Mouse (Mus musculus): ENCODE measurements around the gene Pck1. TPM values are rescaled to one million over a fixed set of nuclear protein-coding genes. Genes with fewer than 3 reads are reported as not detected.

Pck1 gene
- polyA plus RNA-seq, 1 experiment from 2014 or later: 2.0 TPM

GRCm38 (mm10) chr2:173168411-173168851 lies 15.6 kb downstream of the Pck1 start:
- Histone ChIP-seq H3K4me2 (ENCODE audit: low read depth, low read length) (no peak overlapping the region), H3K36me3 (ENCODE audit: control insufficient read depth, insufficient read depth, low read length) (no peaks in the 10 kb centered on the region), H3K9me3 (replicated peaks; ENCODE audit: control insufficient read depth, low read length) (no peaks in the 10 kb centered on the region), H3K27ac (ENCODE audit: low read length) (no peak overlapping the region), H3K27me3 (ENCODE audit: control insufficient read depth, insufficient read depth, low read length) (no peaks in the 10 kb centered on the region), H3K9ac (ENCODE audit: low read length) (no peak overlapping the region), H3K4me1 (ENCODE audit: control insufficient read depth, insufficient read depth, low read length) (peaks cover 23% of the 10 kb centered on the region), H3K4me3 (replicated peaks; ENCODE audit: low read length) (no peak overlapping the region)
- WGBS: 52% methylated on average over 5 of the region's 5 CpGs
- no peak for ATAC-seq (ENCODE audit: insufficient read depth, low FRiP score)

GRCm38 (mm10) chr2:173170081-173170480 lies 17.2 kb downstream of the Pck1 start:
- Histone ChIP-seq H3K4me2 (ENCODE audit: low read depth, low read length) (no peak overlapping the region), H3K27ac (ENCODE audit: low read length) (no peak overlapping the region), H3K4me1 (ENCODE audit: control insufficient read depth, insufficient read depth, low read length) (peaks cover 35% of the 10 kb centered on the region), H3K36me3 (ENCODE audit: control insufficient read depth, insufficient read depth, low read length) (no peaks in the 10 kb centered on the region), H3K9ac (ENCODE audit: low read length) (no peak overlapping the region), H3K9me3 (replicated peaks; ENCODE audit: control insufficient read depth, low read length) (no peaks in the 10 kb centered on the region), H3K4me3 (replicated peaks; ENCODE audit: low read length) (no peak overlapping the region), H3K27me3 (ENCODE audit: control insufficient read depth, insufficient read depth, low read length) (no peaks in the 10 kb centered on the region)
- ATAC-seq (ENCODE audit: insufficient read depth, low FRiP score): no peak
- 58% methylated on average over 2 of the region's 2 CpGs for WGBS

DNA sequence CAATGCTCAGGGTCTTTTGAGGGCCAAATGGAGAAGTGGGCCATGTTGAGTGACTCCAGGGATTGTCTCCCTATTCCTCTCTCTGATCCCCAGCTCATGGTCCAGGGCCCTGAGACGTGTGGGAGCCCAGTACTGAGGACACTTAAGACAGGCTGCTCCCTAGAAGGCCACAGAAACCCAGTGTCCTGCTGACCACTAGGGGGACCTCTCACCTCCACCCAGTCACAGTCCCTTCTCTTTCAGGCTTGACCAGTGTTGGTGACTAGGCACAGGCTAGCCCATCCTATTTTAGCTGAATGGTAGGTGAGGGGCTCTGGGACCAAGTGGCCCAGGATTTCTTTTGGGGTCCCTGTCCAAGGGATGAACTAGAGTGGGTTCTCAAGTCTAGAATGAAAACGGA lies 17.9 kb downstream of the Pck1 start:
- H3K36me3 ChIP-seq (ENCODE audit: control insufficient read depth, insufficient read depth, low read length): no peaks in the 10 kb centered on the region
- peaks cover 35% of the 10 kb centered on the region for H3K4me1 ChIP-seq (ENCODE audit: control insufficient read depth, insufficient read depth, low read length)
- no peak overlapping the region for H3K4me2 ChIP-seq (ENCODE audit: low read depth, low read length)
- no peaks in the 10 kb centered on the region for H3K9me3 ChIP-seq (replicated peaks; ENCODE audit: control insufficient read depth, low read length)
- WGBS: 72% methylated on average over 2 of the region's 2 CpGs
- H3K27ac ChIP-seq (ENCODE audit: low read length): no peak overlapping the region
- H3K9ac ChIP-seq (ENCODE audit: low read length): no peak overlapping the region
- no peak for ATAC-seq (ENCODE audit: insufficient read depth, low FRiP score)
- H3K4me3 ChIP-seq (replicated peaks; ENCODE audit: low read length): no peak overlapping the region
- H3K27me3 ChIP-seq (ENCODE audit: control insufficient read depth, insufficient read depth, low read length): no peaks in the 10 kb centered on the region

DNA sequence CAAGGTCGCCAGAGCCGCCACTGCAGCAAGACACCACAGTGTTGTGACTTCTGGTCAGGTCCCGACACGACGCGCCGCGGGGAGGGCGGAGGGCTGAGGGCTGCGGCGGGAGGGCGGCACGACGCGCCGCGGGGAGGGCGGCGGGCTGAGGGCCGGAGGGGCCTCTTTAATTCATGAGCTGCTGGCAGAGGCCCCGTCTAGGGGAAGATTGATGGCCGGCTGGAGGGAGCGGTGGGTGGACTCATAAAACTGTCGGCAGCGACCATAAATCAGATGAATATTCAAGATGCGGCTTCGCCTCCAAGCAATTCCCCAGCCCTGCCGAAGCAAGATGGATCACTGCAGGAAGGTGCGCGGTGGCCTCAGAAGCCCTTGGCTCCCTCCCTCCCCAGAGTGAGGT lies 18.6 kb downstream of the Pck1 start:
- peak overlapping the region; percentile 59 for H3K27ac ChIP-seq (ENCODE audit: low read length)
- H3K4me2 ChIP-seq (ENCODE audit: low read depth, low read length): peak overlapping the region; percentile 48
- H3K4me1 ChIP-seq (ENCODE audit: control insufficient read depth, insufficient read depth, low read length): peaks cover 35% of the 10 kb centered on the region
- under 1% methylated on average over 30 of the region's 30 CpGs for WGBS
- no peaks in the 10 kb centered on the region for H3K36me3 ChIP-seq (ENCODE audit: control insufficient read depth, insufficient read depth, low read length)
- no peaks in the 10 kb centered on the region for H3K27me3 ChIP-seq (ENCODE audit: control insufficient read depth, insufficient read depth, low read length)
- H3K9me3 ChIP-seq (replicated peaks; ENCODE audit: control insufficient read depth, low read length): no peaks in the 10 kb centered on the region
- H3K9ac ChIP-seq (ENCODE audit: low read length): peak overlapping the region; percentile 59
- H3K4me3 ChIP-seq (replicated peaks; ENCODE audit: low read length): peak overlapping the region; percentile 16
- ATAC-seq (ENCODE audit: insufficient read depth, low FRiP score): peak; percentile 56; the same call in 1 of the 2 replicates

GRCm38 (mm10) chr2:173171956-173172355 lies 19.1 kb downstream of the Pck1 start:
- no peaks in the 10 kb centered on the region for H3K27me3 ChIP-seq (ENCODE audit: control insufficient read depth, insufficient read depth, low read length)
- H3K36me3 ChIP-seq (ENCODE audit: control insufficient read depth, insufficient read depth, low read length): no peaks in the 10 kb centered on the region
- 55% methylated on average over 5 of the region's 5 CpGs for WGBS
- no peak overlapping the region for H3K4me3 ChIP-seq (replicated peaks; ENCODE audit: low read length)
- H3K4me2 ChIP-seq (ENCODE audit: low read depth, low read length): peak overlapping the region; percentile 48
- no peaks in the 10 kb centered on the region for H3K9me3 ChIP-seq (replicated peaks; ENCODE audit: control insufficient read depth, low read length)
- peaks cover 35% of the 10 kb centered on the region for H3K4me1 ChIP-seq (ENCODE audit: control insufficient read depth, insufficient read depth, low read length)
- no peak for ATAC-seq (ENCODE audit: insufficient read depth, low FRiP score)
- peak overlapping the region; percentile 59 for H3K27ac ChIP-seq (ENCODE audit: low read length)
- peak overlapping the region; percentile 59; the same call in 1 of the 2 replicates for H3K9ac ChIP-seq (ENCODE audit: low read length)

DNA sequence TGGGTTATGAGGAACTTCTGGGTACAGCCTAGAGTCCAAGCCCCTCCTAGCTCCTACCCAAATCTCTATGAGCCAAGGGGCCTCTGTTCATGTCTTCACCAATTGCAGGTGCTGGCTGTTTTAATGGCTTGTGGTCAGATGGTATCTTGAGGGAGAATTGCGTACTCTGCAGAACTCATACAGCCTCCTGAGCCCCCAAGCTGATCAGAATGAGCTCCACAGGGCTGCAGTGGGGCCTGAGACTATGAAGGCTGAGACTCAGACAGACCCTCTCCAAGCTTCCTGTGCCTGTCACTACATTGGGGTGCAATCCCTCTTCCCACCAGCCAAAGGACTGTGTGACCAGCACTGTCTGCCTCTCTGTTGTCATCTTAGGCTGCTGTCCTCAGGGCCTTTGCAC lies 19.5 kb downstream of the Pck1 start:
- 88% methylated on average over 1 of the region's 1 CpGs for WGBS
- H3K4me1 ChIP-seq (ENCODE audit: control insufficient read depth, insufficient read depth, low read length): peaks cover 35% of the 10 kb centered on the region

GRCm38 (mm10) chr2:173173008-173173407 lies 20.2 kb downstream of the Pck1 start:
- Histone ChIP-seq H3K4me3 (replicated peaks; ENCODE audit: low read length) (no peak overlapping the region), H3K9ac (ENCODE audit: low read length) (no peak overlapping the region), H3K4me2 (ENCODE audit: low read depth, low read length) (peak overlapping the region; percentile 52; the same call in 1 of the 2 replicates), H3K9me3 (replicated peaks; ENCODE audit: control insufficient read depth, low read length) (no peaks in the 10 kb centered on the region), H3K4me1 (ENCODE audit: control insufficient read depth, insufficient read depth, low read length) (peaks cover 35% of the 10 kb centered on the region), H3K36me3 (ENCODE audit: control insufficient read depth, insufficient read depth, low read length) (no peaks in the 10 kb centered on the region), H3K27ac (ENCODE audit: low read length) (peak overlapping the region; percentile 95), H3K27me3 (ENCODE audit: control insufficient read depth, insufficient read depth, low read length) (no peaks in the 10 kb centered on the region)
- ATAC-seq (ENCODE audit: insufficient read depth, low FRiP score): no peak
- 33% methylated on average over 2 of the region's 2 CpGs for WGBS

More for the DNA sequence above, 19.5 kb downstream of the Pck1 start:
- no peak for ATAC-seq (ENCODE audit: insufficient read depth, low FRiP score)
- no peak overlapping the region for H3K4me2 ChIP-seq (ENCODE audit: low read depth, low read length)
- no peak overlapping the region for H3K9ac ChIP-seq (ENCODE audit: low read length)
- H3K27ac ChIP-seq (ENCODE audit: low read length): peak overlapping the region; percentile 95
- H3K4me3 ChIP-seq (replicated peaks; ENCODE audit: low read length): no peak overlapping the region
- no peaks in the 10 kb centered on the region for H3K27me3 ChIP-seq (ENCODE audit: control insufficient read depth, insufficient read depth, low read length)
- H3K9me3 ChIP-seq (replicated peaks; ENCODE audit: control insufficient read depth, low read length): no peaks in the 10 kb centered on the region
- no peaks in the 10 kb centered on the region for H3K36me3 ChIP-seq (ENCODE audit: control insufficient read depth, insufficient read depth, low read length)

- Histone ChIP-seq H3K36me3 (ENCODE audit: control insufficient read depth, insufficient read depth, low read length) (no peaks in the 10 kb centered on the region), H3K9me3 (replicated peaks; ENCODE audit: control insufficient read depth, low read length) (no peaks in the 10 kb centered on the region), H3K27me3 (ENCODE audit: control insufficient read depth, insufficient read depth, low read length) (no peaks in the 10 kb centered on the region), H3K4me1 (ENCODE audit: control insufficient read depth, insufficient read depth, low read length) (peaks cover 35% of the 10 kb centered on the region), H3K4me2 (ENCODE audit: low read depth, low read length) (peak overlapping the region; percentile 52), H3K4me3 (replicated peaks; ENCODE audit: low read length) (peak overlapping the region; percentile 28), H3K27ac (ENCODE audit: low read length) (peak overlapping the region; percentile 95), H3K9ac (ENCODE audit: low read length) (peak overlapping the region; percentile 24; the same call in 1 of the 2 replicates)
- peak; percentile 88 for ATAC-seq (ENCODE audit: insufficient read depth, low FRiP score)
- 5% methylated on average over 22 of the region's 22 CpGs for WGBS
These were observed 21.0 kb downstream of the Pck1 start for GRCm38 (mm10) chr2:173173521-173174511.

GRCm38 (mm10) chr2:173174569-173174968 lies 21.7 kb downstream of the Pck1 start:
- H3K27ac ChIP-seq (ENCODE audit: low read length): peak overlapping the region; percentile 95

More at GRCm38 (mm10) chr2:173174569-173174968, 21.7 kb downstream of the Pck1 start:
- Histone ChIP-seq H3K9me3 (replicated peaks; ENCODE audit: control insufficient read depth, low read length) (no peaks in the 10 kb centered on the region), H3K4me3 (replicated peaks; ENCODE audit: low read length) (no peak overlapping the region), H3K9ac (ENCODE audit: low read length) (peak overlapping the region; percentile 24; the same call in 1 of the 2 replicates), H3K27me3 (ENCODE audit: control insufficient read depth, insufficient read depth, low read length) (no peaks in the 10 kb centered on the region), H3K36me3 (ENCODE audit: control insufficient read depth, insufficient read depth, low read length) (no peaks in the 10 kb centered on the region), H3K4me1 (ENCODE audit: control insufficient read depth, insufficient read depth, low read length) (peaks cover 35% of the 10 kb centered on the region), H3K4me2 (ENCODE audit: low read depth, low read length) (peak overlapping the region; percentile 52)
- 18% methylated on average over 1 of the region's 1 CpGs for WGBS
- no peak for ATAC-seq (ENCODE audit: insufficient read depth, low FRiP score)
